Mouse (Mus musculus): ENCODE data around the gene Man2a1. TPM values are rescaled to one million over a fixed set of nuclear protein-coding genes. Genes with fewer than 3 reads are reported as not detected.
A peak's percentile ranks its signal among the peaks of the same experiment; 100 is the strongest.

Man2a1 gene
- total and polyA plus RNA-seq, 3 experiments: 4.7 to 18.5 (median 17.2) TPM

GRCm38 (mm10) chr17:64603134-64603533, 2.6 kb downstream of the Man2a1 start:
- Histone ChIP-seq H3K4me1 (ENCODE audit: control insufficient read depth, insufficient read depth, low read length) (peaks cover 8% of the 10 kb centered on the region), H3K27ac (peak overlapping the region; percentile 1; the same call in 1 of the 2 replicates), H3K9ac (ENCODE audit: low read depth, low read length) (peak overlapping the region; percentile 17; the same call in 1 of the 2 replicates), H3K79me2 (replicated peaks; ENCODE audit: control insufficient read depth, insufficient read depth, low read length) (peaks cover 6% of the 10 kb centered on the region), H3K36me3 (ENCODE audit: control insufficient read depth, insufficient read depth, low read length) (peaks cover 34% of the 10 kb centered on the region), H3K27me3 (ENCODE audit: control insufficient read depth, insufficient read depth, low read length) (no peaks in the 10 kb centered on the region), H3K4me3 (peak overlapping the region; percentile 96)
- WGBS: 33% methylated on average over 9 of the region's 9 CpGs
- intact Hi-C loops (cut with DNase I): loop anchor here (2.0 to 10.0 kb wide), 6 partner anchors 16 to 738 kb away; partner anchors contain the start of genes A930002H24Rik, Fer and Pja2
- TF ChIP-seq EP300 (IDR thresholded peaks at IDR 0.05; ENCODE audit: insufficient read depth, low read depth, low read length) (no peak), POLR2A (IDR thresholded peaks at IDR 0.05; ENCODE audit: insufficient read depth, low read depth, low read length) (no peak), CTCF (IDR thresholded peaks at IDR 0.05) (no peak)
- DNase-seq: no peak

- intact Hi-C loops (cut with DNase I): loop anchor here (2.0 to 10.0 kb wide), 6 partner anchors 15 to 739 kb away; partner anchors contain the start of genes A930002H24Rik, Fer and Pja2
- Histone ChIP-seq H3K27me3 (ENCODE audit: control insufficient read depth, insufficient read depth, low read length) (no peaks in the 10 kb centered on the region), H3K36me3 (ENCODE audit: control insufficient read depth, insufficient read depth, low read length) (peaks cover 36% of the 10 kb centered on the region), H3K9ac (ENCODE audit: low read depth, low read length) (peak overlapping the region; percentile 28; the same call in 1 of the 2 replicates), H3K27ac (no peak overlapping the region), H3K79me2 (replicated peaks; ENCODE audit: control insufficient read depth, insufficient read depth, low read length) (peaks cover 6% of the 10 kb centered on the region), H3K4me1 (ENCODE audit: control insufficient read depth, insufficient read depth, low read length) (peaks cover 8% of the 10 kb centered on the region), H3K4me3 (no peak overlapping the region)
- WGBS: 76% methylated on average over 5 of the region's 5 CpGs
- DNase-seq: no peak
- TF ChIP-seq CTCF (IDR thresholded peaks at IDR 0.05) (no peak), POLR2A (IDR thresholded peaks at IDR 0.05; ENCODE audit: insufficient read depth, low read depth, low read length) (no peak), EP300 (IDR thresholded peaks at IDR 0.05; ENCODE audit: insufficient read depth, low read depth, low read length) (no peak)
Measured at GRCm38 (mm10) chr17:64603534-64603933, 3.0 kb downstream of the Man2a1 start.

GRCm38 (mm10) chr17:64604163-64604562, 3.6 kb downstream of the Man2a1 start:
- TF ChIP-seq EP300 (IDR thresholded peaks at IDR 0.05; ENCODE audit: insufficient read depth, low read depth, low read length) (no peak), POLR2A (IDR thresholded peaks at IDR 0.05; ENCODE audit: insufficient read depth, low read depth, low read length) (no peak), CTCF (IDR thresholded peaks at IDR 0.05) (no peak)
- H3K4me3 ChIP-seq: no peak overlapping the region
- H3K79me2 ChIP-seq (replicated peaks; ENCODE audit: control insufficient read depth, insufficient read depth, low read length): peaks cover 6% of the 10 kb centered on the region
- DNase-seq: no peak
- no peaks in the 10 kb centered on the region for H3K27me3 ChIP-seq (ENCODE audit: control insufficient read depth, insufficient read depth, low read length)
- intact Hi-C loops (cut with DNase I): loop anchor here (5.0 to 10.0 kb wide), 5 partner anchors 58 to 739 kb away; partner anchors contain the start of genes A930002H24Rik, Fer and Pja2
- H3K4me1 ChIP-seq (ENCODE audit: control insufficient read depth, insufficient read depth, low read length): peaks cover 8% of the 10 kb centered on the region
- H3K27ac ChIP-seq: no peak overlapping the region
- 80% methylated on average over 5 of the region's 5 CpGs for WGBS
- peaks cover 40% of the 10 kb centered on the region for H3K36me3 ChIP-seq (ENCODE audit: control insufficient read depth, insufficient read depth, low read length)
- no peak overlapping the region for H3K9ac ChIP-seq (ENCODE audit: low read depth, low read length)

DNA sequence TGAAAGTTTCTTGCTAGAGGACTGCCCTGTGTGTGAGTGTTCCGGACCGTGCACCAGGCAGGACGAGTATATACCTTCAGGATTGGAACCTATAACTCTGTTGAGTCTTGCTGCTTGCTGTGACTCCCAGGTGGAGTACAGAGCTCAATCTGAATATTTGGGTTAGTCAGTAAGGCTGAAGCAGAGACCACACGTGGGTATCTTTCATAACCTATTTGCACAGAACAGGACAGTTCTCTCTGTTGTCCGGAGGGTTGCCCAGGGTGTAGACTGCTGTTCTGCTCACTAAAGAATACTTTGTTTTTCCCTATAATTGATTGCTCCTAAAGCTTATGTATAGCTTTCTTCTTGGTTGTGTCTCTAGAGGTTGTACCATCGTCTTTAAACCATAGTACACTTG, 7.7 kb downstream of the Man2a1 start:
- H3K9ac ChIP-seq (ENCODE audit: low read depth, low read length): no peak overlapping the region
- H3K36me3 ChIP-seq (ENCODE audit: control insufficient read depth, insufficient read depth, low read length): peaks cover 55% of the 10 kb centered on the region
- TF ChIP-seq CTCF (IDR thresholded peaks at IDR 0.05) (no peak), EP300 (IDR thresholded peaks at IDR 0.05; ENCODE audit: insufficient read depth, low read depth, low read length) (no peak)
- no peaks in the 10 kb centered on the region for H3K27me3 ChIP-seq (ENCODE audit: control insufficient read depth, insufficient read depth, low read length)
- WGBS: 88% methylated on average over 6 of the region's 6 CpGs
- H3K79me2 ChIP-seq (replicated peaks; ENCODE audit: control insufficient read depth, insufficient read depth, low read length): peaks cover 8% of the 10 kb centered on the region; the same call in 1 of the 2 replicates
- H3K27ac ChIP-seq: no peak overlapping the region
- H3K4me3 ChIP-seq: no peak overlapping the region
- peaks cover 15% of the 10 kb centered on the region for H3K4me1 ChIP-seq (ENCODE audit: control insufficient read depth, insufficient read depth, low read length)
- intact Hi-C loops (cut with DNase I): loop anchor here (10.0 kb wide), 2 partner anchors 267 to 743 kb away; partner anchors contain the start of genes A930002H24Rik and Fer
- DNase-seq: no peak

DNA sequence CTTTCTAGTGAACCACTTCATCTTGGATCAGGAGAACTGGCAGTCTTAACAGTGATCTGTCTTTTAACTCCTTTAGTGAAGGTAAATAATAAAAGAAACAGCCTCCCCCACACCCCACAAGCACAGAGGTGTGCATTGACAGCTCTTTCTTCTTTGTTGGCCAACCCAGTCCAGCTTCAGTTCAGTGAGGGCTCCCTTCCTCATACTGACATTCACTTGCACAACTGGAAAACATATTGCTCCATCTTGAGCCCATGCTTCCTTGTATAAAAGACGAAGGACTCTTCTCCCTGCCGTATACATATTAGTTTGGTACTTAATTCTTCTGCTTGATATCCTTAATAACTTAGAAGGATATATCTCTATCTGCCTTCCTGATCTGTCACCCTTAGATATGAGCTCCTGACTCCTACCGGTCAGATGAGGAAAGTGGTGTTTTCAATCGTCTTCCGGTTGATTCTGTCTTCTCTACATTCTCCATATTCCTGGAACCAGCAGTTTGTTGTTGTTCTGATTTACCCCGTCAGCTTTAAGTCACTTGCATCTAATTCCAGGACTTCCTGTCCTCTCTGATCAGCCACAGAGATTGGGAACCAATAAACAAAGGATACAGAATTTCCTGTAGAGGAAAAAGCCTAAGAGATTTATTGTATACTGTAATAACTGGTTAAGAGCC, 8.5 kb downstream of the Man2a1 start:
- no peak for TF ChIP-seq EP300 (IDR thresholded peaks at IDR 0.05; ENCODE audit: insufficient read depth, low read depth, low read length)
- peak; percentile 43 for TF ChIP-seq CTCF (IDR thresholded peaks at IDR 0.05)
- TF ChIP-seq POLR2A (IDR thresholded peaks at IDR 0.05; ENCODE audit: insufficient read depth, low read depth, low read length): no peak
- Histone ChIP-seq H3K36me3 (ENCODE audit: control insufficient read depth, insufficient read depth, low read length) (peaks cover 52% of the 10 kb centered on the region), H3K9ac (ENCODE audit: low read depth, low read length) (no peak overlapping the region), H3K27me3 (ENCODE audit: control insufficient read depth, insufficient read depth, low read length) (no peaks in the 10 kb centered on the region), H3K27ac (peak overlapping the region; percentile 48), H3K79me2 (replicated peaks; ENCODE audit: control insufficient read depth, insufficient read depth, low read length) (peaks cover 4% of the 10 kb centered on the region; the same call in 1 of the 2 replicates), H3K4me3 (no peak overlapping the region), H3K4me1 (ENCODE audit: control insufficient read depth, insufficient read depth, low read length) (peaks cover 12% of the 10 kb centered on the region)
- intact Hi-C loops (cut with DNase I): loop anchor here (10.0 kb wide), 2 partner anchors 266 to 744 kb away; partner anchors contain the start of genes A930002H24Rik and Fer
- 39% methylated on average over 6 of the region's 6 CpGs for WGBS
- no peak for DNase-seq

DNA sequence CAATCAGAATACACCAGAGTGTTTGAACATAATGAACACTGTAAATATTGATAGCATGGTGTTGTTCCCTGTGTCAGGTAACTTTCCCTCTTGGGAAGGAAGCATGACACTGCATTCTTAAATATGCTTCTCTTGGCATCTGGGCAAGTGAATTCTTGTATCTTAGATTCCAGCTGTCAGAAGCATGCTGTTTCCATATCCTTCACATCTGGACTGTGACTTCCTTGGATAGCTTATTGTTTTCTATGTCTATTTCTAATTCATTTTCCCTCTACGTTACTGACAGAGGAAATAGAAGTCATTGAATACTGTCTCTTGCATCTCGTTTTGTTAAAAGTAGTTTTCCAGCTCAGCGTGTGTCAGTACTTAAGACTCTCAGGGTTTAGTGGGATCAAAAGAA, 9.2 kb downstream of the Man2a1 start:
- no peak for DNase-seq
- intact Hi-C loops (cut with DNase I): loop anchor here (10.0 kb wide), 2 partner anchors 265 to 745 kb away; partner anchors contain the start of genes A930002H24Rik and Fer
- 29% methylated on average over 3 of the region's 3 CpGs for whole genome bisulfite sequencing
- Histone ChIP-seq H3K4me1 (ENCODE audit: control insufficient read depth, insufficient read depth, low read length) (peaks cover 13% of the 10 kb centered on the region), H3K9ac (ENCODE audit: low read depth, low read length) (no peak overlapping the region), H3K27ac (peak overlapping the region; percentile 48), H3K79me2 (replicated peaks; ENCODE audit: control insufficient read depth, insufficient read depth, low read length) (peaks cover 5% of the 10 kb centered on the region; the same call in 1 of the 2 replicates), H3K27me3 (ENCODE audit: control insufficient read depth, insufficient read depth, low read length) (no peaks in the 10 kb centered on the region), H3K36me3 (ENCODE audit: control insufficient read depth, insufficient read depth, low read length) (peaks cover 46% of the 10 kb centered on the region), H3K4me3 (no peak overlapping the region)
- TF ChIP-seq CTCF (IDR thresholded peaks at IDR 0.05): no peak
- TF ChIP-seq POLR2A (IDR thresholded peaks at IDR 0.05; ENCODE audit: insufficient read depth, low read depth, low read length): no peak
- TF ChIP-seq EP300 (IDR thresholded peaks at IDR 0.05; ENCODE audit: insufficient read depth, low read depth, low read length): no peak

Measured in heart, adult 2 months (tissue).